Mouse (Mus musculus) forebrain, embryonic 10.5 days (tissue): ENCODE results near the gene Slc5a5. TPM values are rescaled to one million over a fixed set of nuclear protein-coding genes. Genes with fewer than 3 reads are reported as not detected.
A peak's percentile ranks its signal among the peaks of the same experiment; 100 is the strongest.

Experiments
- DNase-seq: peaks from one replicate; pipeline ENCODE4 v3.0.0-alpha.2; 2017; ENCODE audit warnings: low spot score; ENCODE audit errors: extremely low spot score
- H3K27ac ChIP-seq: fragments of 300-500 bp; sonication (generic); 2 replicates; pipeline ENCODE4 v1.5.1; 2016; ENCODE audit warnings: mild to moderate bottlenecking
- H3K27me3 ChIP-seq: fragments of 300-500 bp; sonication (generic); 2 replicates; pipeline ENCODE4 v1.6.1; 2016; ENCODE audit warnings: mild to moderate bottlenecking; ENCODE audit not compliant: poor library complexity, severe bottlenecking
- H3K36me3 ChIP-seq: fragments of 300-500 bp; sonication (generic); replicated peaks from 2 replicates; pipeline ENCODE4 v1.6.1; 2016; ENCODE audit warnings: mild to moderate bottlenecking, moderate library complexity
- H3K4me1 ChIP-seq: fragments of 300-500 bp; sonication (generic); 2 replicates; pipeline ENCODE4 v1.6.1; 2016
- H3K4me3 ChIP-seq: fragments of 300-500 bp; sonication (generic); 2 replicates; pipeline ENCODE4 v1.5.1; 2016; ENCODE audit warnings: mild to moderate bottlenecking, moderate library complexity
- H3K9me3 ChIP-seq: fragments of 300-500 bp; sonication (generic); 2 replicates; pipeline ENCODE4 v1.6.1; 2016; ENCODE audit warnings: mild to moderate bottlenecking, moderate library complexity
- WGBS: fragments of 180-500 bp; shearing (Covaris S2); methylation state at CpG from one replicate; pipeline ENCODE4 v1.1.7; 2016; 5-methylcytosine and 5-hydroxymethylcytosine counted together
- polyA plus RNA-seq: library from polyadenylated mRNA; unstranded; fragments of >200 nt; fragmentation: Nextera tagmentation; extraction: Ambion mirVana; gene quantifications from 2 replicates; pipeline ENCODE4 v1.2.1, GENCODE M21; 2016

Gene Slc5a5
- polyA plus RNA-seq, 1 experiment from 2014 or later, result 0.36 TPM

DNA sequence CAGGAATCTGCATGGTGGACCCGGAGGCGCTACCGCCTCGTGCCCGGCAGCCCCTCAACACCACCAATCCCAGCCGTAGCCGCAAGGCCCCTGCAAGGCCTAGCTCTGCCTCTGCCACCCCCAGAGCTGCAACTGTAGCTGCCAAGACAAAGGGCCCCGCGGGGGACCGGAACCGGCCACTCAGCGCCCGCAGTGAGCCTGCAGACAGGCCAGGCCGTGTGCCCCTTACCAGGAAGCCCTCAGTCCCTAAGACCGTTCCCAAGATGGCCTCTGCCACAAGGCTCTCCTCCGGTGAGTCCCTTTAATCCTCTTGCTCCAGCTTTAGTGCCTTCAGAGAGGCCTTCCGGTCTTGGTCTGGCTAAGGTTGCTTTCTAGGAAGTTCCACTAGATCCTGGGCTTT lies 22.1 kb upstream of the Slc5a5 start:
- peaks cover 93% of the 10 kb centered on the region for H3K36me3 ChIP-seq

DNA sequence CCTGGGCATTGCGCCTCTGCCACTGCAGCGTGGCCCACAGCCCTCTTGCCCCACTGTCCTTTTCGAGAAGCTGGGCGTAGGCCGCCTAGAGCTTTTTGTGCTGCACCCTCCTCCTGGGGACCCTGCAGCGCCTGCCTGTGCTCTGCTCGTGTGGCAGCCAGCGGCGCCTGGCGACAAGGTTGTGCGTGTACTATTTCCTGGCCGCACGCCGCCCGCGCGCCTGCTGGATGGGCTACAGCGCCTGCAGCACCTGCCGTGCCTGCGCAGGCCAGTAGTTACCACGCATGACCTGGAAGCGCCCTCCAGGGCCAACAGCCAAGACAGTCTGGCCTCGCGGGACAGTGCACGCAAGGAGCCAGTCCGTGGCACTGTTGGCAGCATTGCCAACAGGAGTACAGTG lies 21.0 kb upstream of the Slc5a5 start:
- no peaks in the 10 kb centered on the region for H3K4me1 ChIP-seq
- no peaks in the 10 kb centered on the region for H3K9me3 ChIP-seq
- peaks cover 91% of the 10 kb centered on the region for H3K36me3 ChIP-seq
- DNase-seq, result no peak
- no peak overlapping the region for H3K27ac ChIP-seq
- H3K27me3 ChIP-seq, result no peaks in the 10 kb centered on the region
- WGBS, result 93% methylated on average over 26 of the region's 26 CpGs
- H3K4me3 ChIP-seq, result no peak overlapping the region

More for the DNA sequence above, 22.1 kb upstream of the Slc5a5 start:
- no peak overlapping the region for H3K27ac ChIP-seq
- H3K4me3 ChIP-seq, result no peak overlapping the region
- 93% methylated on average over 17 of the region's 17 CpGs for whole genome bisulfite sequencing
- no peaks in the 10 kb centered on the region for H3K4me1 ChIP-seq
- DNase-seq, result no peak
- no peaks in the 10 kb centered on the region for H3K9me3 ChIP-seq
- H3K27me3 ChIP-seq, result no peaks in the 10 kb centered on the region

DNA sequence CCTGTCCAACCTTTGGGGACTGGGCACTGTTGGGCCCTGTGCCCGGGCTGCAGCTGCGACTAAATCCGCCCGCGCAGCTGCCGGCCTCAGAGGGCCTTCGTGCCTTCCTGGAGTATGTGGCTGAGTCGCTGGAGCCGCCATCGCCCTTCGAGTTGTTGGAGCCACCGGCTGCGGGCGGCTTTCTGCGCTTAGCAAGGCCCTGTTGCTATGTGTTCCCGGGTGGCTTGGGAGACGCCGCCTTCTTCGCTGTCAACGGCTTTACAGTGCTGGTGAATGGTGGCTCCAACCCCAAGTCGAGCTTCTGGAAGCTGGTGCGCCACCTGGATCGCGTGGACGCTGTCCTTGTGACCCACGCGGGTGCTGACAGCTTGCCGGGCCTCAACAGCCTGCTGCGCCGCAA lies 20.4 kb upstream of the Slc5a5 start:
- peaks cover 86% of the 10 kb centered on the region for H3K36me3 ChIP-seq

DNA sequence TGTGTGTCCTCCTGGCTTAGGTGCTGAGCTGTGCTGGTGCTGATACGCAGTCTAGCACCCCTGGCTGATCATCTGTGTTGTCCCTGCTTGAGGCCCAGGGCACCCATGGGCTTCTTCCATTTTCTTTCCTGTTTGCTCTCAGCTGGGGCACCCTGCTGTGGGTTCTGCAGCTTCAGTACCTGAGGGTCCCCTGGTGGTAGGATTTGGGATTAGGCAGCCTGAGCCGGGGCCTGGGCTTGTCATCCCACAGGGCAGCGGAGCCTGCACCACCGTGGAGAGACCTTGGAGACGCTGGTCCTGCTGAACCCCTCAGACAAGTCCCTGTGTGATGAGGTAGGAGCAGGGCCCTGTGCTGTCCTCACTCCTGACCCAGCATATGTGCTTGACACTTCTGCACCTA lies 19.0 kb upstream of the Slc5a5 start:
- Histone ChIP-seq H3K27me3 (no peaks in the 10 kb centered on the region), H3K36me3 (peaks cover 76% of the 10 kb centered on the region), H3K27ac (no peak overlapping the region), H3K4me3 (no peak overlapping the region), H3K4me1 (peaks cover 12% of the 10 kb centered on the region), H3K9me3 (no peaks in the 10 kb centered on the region)
- DNase-seq, result no peak
- 78% methylated on average over 5 of the region's 5 CpGs for WGBS

More for the DNA sequence above, 20.4 kb upstream of the Slc5a5 start:
- H3K27ac ChIP-seq, result no peak overlapping the region
- WGBS, result 94% methylated on average over 30 of the region's 30 CpGs
- no peak overlapping the region for H3K4me3 ChIP-seq
- H3K27me3 ChIP-seq, result no peaks in the 10 kb centered on the region
- H3K4me1 ChIP-seq, result no peaks in the 10 kb centered on the region
- no peak for DNase-seq
- no peaks in the 10 kb centered on the region for H3K9me3 ChIP-seq

DNA sequence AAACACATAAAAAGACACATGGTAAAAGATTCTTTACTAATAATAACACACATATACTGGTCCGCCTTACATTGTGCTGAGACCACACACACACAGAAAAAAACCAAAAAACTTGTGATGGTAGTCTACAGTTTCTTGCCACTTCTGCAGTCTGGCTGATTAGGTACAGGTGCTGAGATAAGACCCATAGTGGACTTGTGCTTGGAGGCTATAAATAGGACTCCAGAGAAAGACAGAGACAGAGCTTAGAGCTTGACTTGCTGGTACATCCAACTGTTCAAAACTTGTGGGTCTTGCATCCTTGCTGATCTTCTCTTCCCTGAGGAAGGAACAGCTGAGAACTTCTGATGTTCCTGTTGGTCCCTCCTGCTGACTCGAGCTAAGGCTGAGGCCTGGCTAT lies 15.0 kb upstream of the Slc5a5 start:
- Histone ChIP-seq H3K4me3 (peak overlapping the region; percentile 97; the same call in 1 of the 2 replicates), H3K27me3 (peaks cover 11% of the 10 kb centered on the region), H3K9me3 (no peaks in the 10 kb centered on the region), H3K27ac (no peak overlapping the region), H3K4me1 (peaks cover 24% of the 10 kb centered on the region), H3K36me3 (peaks cover 35% of the 10 kb centered on the region)
- 96% methylated on average over 2 of the region's 2 CpGs for WGBS
- no peak for DNase-seq

DNA sequence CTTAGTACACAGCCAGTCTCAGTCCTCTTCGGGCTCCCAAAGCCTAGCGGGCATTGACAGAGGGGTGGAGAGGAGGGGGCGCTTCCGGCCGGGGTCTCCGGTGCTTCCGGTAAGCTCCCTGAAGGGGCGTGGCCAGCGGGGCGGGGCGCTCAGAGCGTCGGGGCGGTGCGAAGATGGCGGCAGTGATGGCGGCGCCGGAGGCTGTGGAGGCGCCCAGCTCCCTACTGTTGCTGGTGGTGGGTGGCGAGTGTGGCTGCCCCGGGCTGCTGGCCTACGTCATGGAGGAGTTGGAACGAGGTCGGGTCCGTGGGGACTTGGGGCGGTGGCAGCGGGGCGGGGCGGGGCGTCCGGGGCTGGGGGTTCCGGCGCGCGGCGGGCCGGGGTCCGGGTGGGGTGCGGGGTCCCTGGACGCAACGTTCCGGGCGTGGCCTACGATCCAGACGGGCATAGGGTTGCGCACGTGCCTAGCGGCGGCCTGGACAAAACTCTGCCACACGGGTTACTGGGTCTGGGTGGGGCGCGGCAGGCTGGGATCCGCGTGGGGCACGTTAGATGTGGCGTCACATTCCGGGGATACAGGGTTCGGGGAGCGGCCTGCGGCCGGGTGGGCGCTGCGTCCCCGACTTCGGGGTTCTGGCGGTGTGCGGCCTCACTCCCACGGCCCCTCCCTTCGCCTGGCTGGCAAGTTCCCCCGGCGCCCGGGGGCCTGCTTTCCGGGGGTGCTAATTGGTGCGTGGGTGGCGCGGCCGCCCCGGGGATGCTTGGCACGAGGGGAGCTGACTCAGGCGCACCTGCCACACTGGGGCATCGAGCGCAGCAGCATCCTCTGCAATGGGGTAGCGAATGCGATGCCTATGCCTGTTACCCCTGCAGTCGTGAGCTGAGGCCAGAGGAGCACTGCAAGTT lies 13.5 kb upstream of the Slc5a5 start, which contains the start of gene Map1s:
Gene Map1s (plus strand): TSS at position 102 of the 906 bp plus-strand sequence.
- Histone ChIP-seq H3K36me3 (peaks cover 20% of the 10 kb centered on the region), H3K27me3 (peaks cover 16% of the 10 kb centered on the region), H3K9me3 (no peaks in the 10 kb centered on the region), H3K27ac (peak within 1 kb of the TSS; percentile 98), H3K4me3 (peak within 1 kb of the TSS; percentile 97), H3K4me1 (peaks cover 24% of the 10 kb centered on the region)
- under 1% methylated on average over 77 of the region's 86 CpGs for whole genome bisulfite sequencing
- peak; percentile 89 for DNase-seq

DNA sequence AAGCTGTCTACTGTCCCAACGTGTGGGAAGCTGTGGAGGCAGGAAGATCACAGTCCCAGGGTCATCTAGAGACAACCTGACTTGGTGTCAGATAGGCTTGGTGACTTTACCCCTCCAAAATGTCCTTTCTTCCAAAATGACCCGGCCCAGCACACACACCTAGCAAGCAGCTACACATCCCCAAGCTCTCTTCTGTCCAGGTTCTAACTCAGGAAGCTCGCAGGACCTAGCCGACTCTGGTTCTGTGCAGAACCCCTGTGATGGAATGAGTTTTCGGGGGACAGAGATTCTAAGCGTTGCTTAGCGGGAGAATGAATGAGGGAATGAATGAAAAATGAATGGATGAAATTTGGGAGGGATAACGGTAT lies 12.9 kb upstream of the Slc5a5 start:
- WGBS, result 20% methylated on average over 8 of the region's 8 CpGs
- Histone ChIP-seq H3K27ac (peak overlapping the region; percentile 98), H3K4me3 (peak overlapping the region; percentile 97), H3K36me3 (peaks cover 14% of the 10 kb centered on the region), H3K9me3 (no peaks in the 10 kb centered on the region), H3K4me1 (peaks cover 24% of the 10 kb centered on the region), H3K27me3 (peaks cover 16% of the 10 kb centered on the region)
- DNase-seq, result peak; percentile 41

DNA sequence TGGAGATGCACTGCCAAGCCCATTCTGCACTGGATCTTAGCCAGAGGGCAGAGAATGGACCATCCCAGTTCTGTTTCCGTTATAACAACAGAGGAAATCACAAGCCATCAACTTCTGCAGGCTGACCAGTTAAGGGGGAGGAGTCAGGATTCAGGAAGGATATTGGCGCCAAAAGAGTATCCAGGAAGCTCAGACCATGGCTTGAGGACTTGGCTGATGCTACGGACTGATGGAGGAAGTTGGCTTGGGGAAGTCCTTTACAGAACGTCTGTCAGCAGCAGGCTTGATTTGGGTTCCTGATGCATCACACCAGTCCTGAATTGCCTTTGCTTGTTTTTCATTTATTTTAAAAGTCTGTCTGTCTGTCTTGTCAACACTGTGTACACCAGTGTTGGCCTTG lies 12.0 kb upstream of the Slc5a5 start:
- 70% methylated on average over 4 of the region's 4 CpGs for WGBS
- no peak for DNase-seq
- no peak overlapping the region for H3K4me3 ChIP-seq
- peaks cover 12% of the 10 kb centered on the region for H3K36me3 ChIP-seq
- peaks cover 24% of the 10 kb centered on the region for H3K4me1 ChIP-seq
- no peaks in the 10 kb centered on the region for H3K9me3 ChIP-seq
- no peak overlapping the region for H3K27ac ChIP-seq
- peaks cover 16% of the 10 kb centered on the region for H3K27me3 ChIP-seq

DNA sequence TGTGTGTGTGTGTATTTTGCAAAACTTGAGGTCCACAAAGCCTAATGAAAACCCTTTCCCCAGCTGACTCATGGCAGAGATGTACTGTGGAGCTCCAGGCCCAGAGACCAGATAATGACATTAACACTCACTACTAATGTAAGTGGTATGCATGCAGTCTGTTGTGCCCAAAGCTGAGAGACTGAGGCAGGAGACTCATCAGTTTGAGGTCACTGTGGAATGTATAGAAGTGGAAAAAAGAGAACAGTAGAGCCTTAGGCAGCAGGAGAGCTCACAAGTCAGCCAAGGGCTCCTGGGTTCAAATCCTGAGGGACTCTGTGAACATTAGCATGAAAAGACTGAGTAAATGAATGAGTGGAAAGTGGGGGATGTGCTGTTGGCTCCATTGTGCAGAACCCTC lies 11.0 kb upstream of the Slc5a5 start:
- Histone ChIP-seq H3K27me3 (peaks cover 16% of the 10 kb centered on the region), H3K9me3 (no peaks in the 10 kb centered on the region), H3K36me3 (peaks cover 4% of the 10 kb centered on the region), H3K4me1 (peaks cover 27% of the 10 kb centered on the region), H3K4me3 (no peak overlapping the region), H3K27ac (no peak overlapping the region)
- no peak for DNase-seq

DNA sequence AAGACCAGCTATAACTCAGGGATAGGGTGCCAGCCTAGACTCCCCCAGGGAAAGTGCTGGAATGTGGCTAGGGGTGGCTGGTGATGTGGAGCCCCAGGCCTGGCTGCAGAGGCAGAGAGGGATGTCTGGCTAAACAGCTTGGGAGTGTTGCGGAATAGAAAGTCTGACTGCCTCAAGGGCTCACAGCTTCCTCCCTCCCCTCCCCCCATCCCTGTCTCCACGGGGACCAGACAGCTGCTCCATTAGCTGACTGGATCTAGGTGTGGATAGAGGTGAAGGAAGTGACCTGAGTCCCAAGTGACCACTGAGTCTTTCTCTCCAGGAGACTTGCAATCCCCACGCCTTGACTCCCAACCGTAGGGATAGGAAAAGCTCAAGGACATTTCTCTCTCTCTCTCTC lies 10.6 kb upstream of the Slc5a5 start:
- WGBS, result 55% methylated on average over 4 of the region's 4 CpGs
- peaks cover 16% of the 10 kb centered on the region for H3K27me3 ChIP-seq
- H3K27ac ChIP-seq, result no peak overlapping the region
- peaks cover 32% of the 10 kb centered on the region for H3K4me1 ChIP-seq
- no peak overlapping the region for H3K4me3 ChIP-seq
- H3K9me3 ChIP-seq, result no peaks in the 10 kb centered on the region
- DNase-seq, result no peak
- peaks cover 4% of the 10 kb centered on the region for H3K36me3 ChIP-seq

DNA sequence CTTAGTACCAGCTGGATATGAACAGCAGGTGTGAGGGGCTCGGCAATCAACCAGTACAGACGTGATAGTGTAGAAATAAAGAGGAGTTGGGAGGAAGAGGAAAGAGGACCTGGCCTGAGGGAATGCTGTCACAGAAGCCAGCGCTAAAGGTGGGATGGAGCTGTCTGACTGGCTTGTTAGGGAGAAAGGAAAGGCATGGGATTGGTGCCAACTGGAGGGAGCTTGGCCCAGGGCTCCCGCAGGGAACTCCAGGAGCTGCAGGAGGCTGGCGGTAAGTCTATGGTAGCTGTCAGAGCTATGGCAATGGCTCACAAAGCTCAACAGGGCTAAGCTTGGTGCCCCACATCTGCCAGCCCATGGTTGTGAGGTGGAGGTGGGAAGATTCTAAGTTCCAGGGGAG lies 9.7 kb upstream of the Slc5a5 start:
- no peaks in the 10 kb centered on the region for H3K36me3 ChIP-seq
- peaks cover 26% of the 10 kb centered on the region for H3K4me1 ChIP-seq
- H3K9me3 ChIP-seq, result no peaks in the 10 kb centered on the region
- H3K27me3 ChIP-seq, result peaks cover 16% of the 10 kb centered on the region
- WGBS, result 45% methylated on average over 5 of the region's 5 CpGs
- H3K4me3 ChIP-seq, result no peak overlapping the region
- no peak for DNase-seq
- no peak overlapping the region for H3K27ac ChIP-seq

DNA sequence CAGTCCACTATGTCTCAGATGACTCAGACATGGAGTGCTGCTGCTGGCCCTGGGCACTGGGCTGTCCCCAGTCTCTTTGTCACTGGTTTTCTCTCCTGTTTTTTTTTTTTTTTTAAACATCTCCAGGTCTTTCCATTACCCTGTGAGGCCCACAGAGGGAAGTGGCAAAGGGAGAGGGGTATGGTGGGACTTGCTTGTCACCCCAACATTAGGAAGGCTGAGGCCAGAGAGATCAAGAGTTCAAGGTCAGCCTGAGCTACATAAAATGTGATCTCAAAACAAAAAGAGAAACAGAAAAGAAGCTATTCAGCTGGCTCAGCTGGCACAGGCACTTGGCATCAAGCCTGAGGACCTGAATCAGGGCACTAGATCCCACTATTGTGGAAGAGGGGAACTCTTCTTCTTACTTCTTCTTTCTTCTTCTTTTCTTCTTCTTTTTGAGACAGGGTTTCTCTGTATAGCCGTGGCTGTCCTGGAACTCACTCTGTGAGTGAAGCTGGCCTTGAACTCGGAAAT lies 8.4 kb upstream of the Slc5a5 start:
- H3K27me3 ChIP-seq, result peaks cover 16% of the 10 kb centered on the region
- DNase-seq, result no peak
- H3K4me3 ChIP-seq, result no peak overlapping the region
- H3K27ac ChIP-seq, result no peak overlapping the region
- no peaks in the 10 kb centered on the region for H3K9me3 ChIP-seq
- WGBS, result 84% methylated on average over 2 of the region's 2 CpGs
- peaks cover 5% of the 10 kb centered on the region for H3K36me3 ChIP-seq
- H3K4me1 ChIP-seq, result peaks cover 21% of the 10 kb centered on the region

DNA sequence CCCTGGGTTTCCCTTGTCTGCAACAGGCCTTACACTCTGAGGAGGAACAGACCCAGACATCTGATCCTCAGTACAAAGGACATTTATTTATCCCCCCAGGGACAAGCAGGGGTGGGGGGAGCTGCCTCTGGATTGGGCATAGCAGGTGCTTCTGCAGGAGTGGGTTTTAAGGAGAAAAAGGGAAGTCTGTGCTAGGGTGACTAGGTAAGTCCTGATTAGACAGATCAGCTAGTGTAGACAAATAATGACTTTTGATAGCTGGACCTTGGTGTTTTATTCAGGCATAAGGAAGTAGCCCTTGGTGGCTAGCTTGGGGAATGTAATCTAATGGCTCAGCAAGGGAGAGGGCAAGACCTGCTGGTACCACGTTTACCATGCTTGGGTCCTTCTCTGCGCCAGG lies 6.7 kb upstream of the Slc5a5 start:
- 87% methylated on average over 2 of the region's 2 CpGs for WGBS

More for the DNA sequence above, 6.7 kb upstream of the Slc5a5 start:
- H3K9me3 ChIP-seq, result no peaks in the 10 kb centered on the region
- H3K27me3 ChIP-seq, result peaks cover 20% of the 10 kb centered on the region
- peaks cover 22% of the 10 kb centered on the region for H3K36me3 ChIP-seq
- H3K27ac ChIP-seq, result no peak overlapping the region
- peaks cover 24% of the 10 kb centered on the region for H3K4me1 ChIP-seq
- no peak overlapping the region for H3K4me3 ChIP-seq
- no peak for DNase-seq
